Mouse (Mus musculus) megakaryocyte, embryonic 14.5 days (primary cell): ENCODE data around the gene Rbm5.

Experiments
- FLI1 ChIP-seq: IDR thresholded peaks from 2 replicates; pipeline ENCODE4 v1.6.1; 2012; ENCODE audit warnings: low read length, inconsistent platforms, mixed read lengths
- GATA1 ChIP-seq: IDR thresholded peaks from 3 replicates; pipeline ENCODE4 v1.6.1; 2012; ENCODE audit warnings: mixed read lengths, low read length, inconsistent platforms, borderline replicate concordance

GRCm38 (mm10) chr9:107738841-107739202, 32.0 kb downstream of the Rbm5 start:
- TF ChIP-seq GATA1 (no peak), FLI1 (no peak)
